Mouse (Mus musculus): ENCODE measurements around the gene Olfr1375. TPM values are rescaled to one million over a fixed set of nuclear protein-coding genes. Genes with fewer than 3 reads are reported as not detected.
"Not testable (repeated sequence)": the region's sequence is repeated elsewhere in the genome, so short reads cannot be mapped to it uniquely, and the experiment has no call there.

The Olfr1375 gene
- not detected in 2 replicates for polyA plus RNA-seq (2012; rRNA removed)

DNA sequence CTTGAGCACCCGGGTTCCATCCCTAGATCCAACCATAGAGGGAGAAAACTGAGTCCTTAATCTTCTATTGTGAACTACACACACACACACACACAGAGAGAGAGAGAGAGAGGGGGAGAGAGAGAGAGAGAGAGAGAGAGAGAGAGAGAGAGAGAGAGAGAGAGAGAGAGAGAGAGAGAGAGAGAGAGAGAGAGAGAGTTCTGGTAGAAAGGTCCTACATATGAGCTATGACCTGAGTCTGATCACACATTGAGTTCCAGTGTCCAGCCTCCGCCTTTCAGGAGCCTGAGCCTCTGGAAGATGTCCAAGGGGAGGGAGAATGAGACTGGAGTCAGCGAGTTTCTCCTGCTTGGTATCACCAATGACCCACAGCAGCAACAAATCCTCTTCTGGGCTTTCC is at the start of gene Olfr1375:
Gene Olfr1375, plus strand, starts transcription at position 301 of the 400 bp plus-strand sequence.
- not testable (repeated sequence) for DNase-seq; H3K4me1 ChIP-seq (ENCODE audit: control insufficient read depth, insufficient read depth, low read length); H3K4me3 ChIP-seq (replicated peaks; ENCODE audit: extremely low read depth, low read depth, low read length)
- 62% methylated on average over 3 of the region's 3 CpGs for WGBS

DNA sequence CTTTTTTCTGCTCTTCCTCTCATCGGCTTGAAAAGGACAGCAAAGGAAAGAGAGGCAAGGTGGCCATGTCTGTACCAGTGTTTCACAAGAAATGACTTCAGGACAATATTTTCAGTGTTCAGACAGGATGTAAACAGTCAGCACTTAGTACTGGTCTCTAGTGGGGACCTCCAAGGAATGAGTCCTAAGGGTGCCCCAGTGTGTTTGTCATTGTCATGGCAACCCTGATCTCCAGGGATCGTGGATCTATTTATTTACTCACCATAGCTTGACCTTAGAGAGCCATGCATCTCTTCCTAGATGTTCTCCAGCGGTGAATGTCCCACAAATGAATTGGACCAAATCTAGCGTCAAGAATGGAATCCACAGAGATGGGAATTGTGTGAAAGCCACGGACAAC is 44.6 kb upstream of the Olfr1375 start, which contains the start of gene Olfr51:
Gene Olfr51, plus strand, starts transcription at position 301 of the 400 bp plus-strand sequence.
- TF ChIP-seq CTCF (IDR thresholded peaks at IDR 0.05; ENCODE audit: insufficient read depth, low read length) = no peak
- no peak for TF ChIP-seq POLR2A (IDR thresholded peaks at IDR 0.05; ENCODE audit: borderline replicate concordance, extremely low read depth, low read depth, low read length)
- Histone ChIP-seq H3K4me1 (ENCODE audit: control insufficient read depth, insufficient read depth, low read length) (no peaks in the 10 kb centered on the region), H3K4me3 (replicated peaks; ENCODE audit: extremely low read depth, low read depth, low read length) (no peak within 1 kb of the TSS)
- WGBS = 66% methylated on average over 5 of the region's 5 CpGs
- no peak for DNase-seq

- Histone ChIP-seq H3K4me3 (replicated peaks; ENCODE audit: extremely low read depth, low read depth, low read length) (no peak overlapping the region), H3K4me1 (ENCODE audit: control insufficient read depth, insufficient read depth, low read length) (no peaks in the 10 kb centered on the region)
- WGBS = 44% methylated on average over 5 of the region's 5 CpGs
- TF ChIP-seq POLR2A (IDR thresholded peaks at IDR 0.05; ENCODE audit: borderline replicate concordance, extremely low read depth, low read depth, low read length) = no peak
- TF ChIP-seq CTCF (IDR thresholded peaks at IDR 0.05; ENCODE audit: insufficient read depth, low read length) = no peak
- no peak for DNase-seq
Observed at GRCm38 (mm10) chr11:51011821-51012220, 36.1 kb upstream of the Olfr1375 start.

- no peak for TF ChIP-seq POLR2A (IDR thresholded peaks at IDR 0.05; ENCODE audit: borderline replicate concordance, extremely low read depth, low read depth, low read length)
- TF ChIP-seq CTCF (IDR thresholded peaks at IDR 0.05; ENCODE audit: insufficient read depth, low read length) = no peak
- Histone ChIP-seq H3K4me1 (ENCODE audit: control insufficient read depth, insufficient read depth, low read length) (no peaks in the 10 kb centered on the region), H3K4me3 (replicated peaks; ENCODE audit: extremely low read depth, low read depth, low read length) (no peak within 1 kb of the TSS)
- 50% methylated on average over 1 of the region's 1 CpGs for WGBS
- no peak for DNase-seq
Observed at GRCm38 (mm10) chr11:51013936-51014335, 34.0 kb upstream of the Olfr1375 start, which contains the start of gene Olfr54. Gene Olfr54, plus strand, starts transcription at chr11:51014236.

DNA sequence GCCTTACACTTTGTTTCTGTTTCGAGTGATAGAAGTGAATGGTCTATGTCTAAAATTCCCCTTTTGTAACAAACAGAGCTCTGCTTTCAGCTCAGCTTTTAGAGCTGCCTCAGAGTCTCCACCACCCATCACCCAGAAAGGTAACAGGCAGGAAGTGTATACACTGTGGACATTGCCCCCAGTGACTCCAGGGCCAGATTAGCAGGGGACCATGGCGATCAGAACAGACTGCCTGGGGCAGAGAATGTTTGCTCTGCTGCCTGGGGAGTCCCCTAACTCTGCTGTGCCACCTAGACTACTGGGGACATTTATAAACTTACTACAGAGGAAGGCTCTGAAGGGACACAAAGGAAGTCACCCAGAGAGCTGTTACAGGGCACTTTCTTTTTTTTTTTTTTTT is 31.6 kb upstream of the Olfr1375 start:
- no peak for TF ChIP-seq CTCF (IDR thresholded peaks at IDR 0.05; ENCODE audit: insufficient read depth, low read length)
- no peak for TF ChIP-seq POLR2A (IDR thresholded peaks at IDR 0.05; ENCODE audit: borderline replicate concordance, extremely low read depth, low read depth, low read length)
- WGBS = 47% methylated on average over 2 of the region's 2 CpGs
- Histone ChIP-seq H3K4me3 (replicated peaks; ENCODE audit: extremely low read depth, low read depth, low read length) (no peak overlapping the region), H3K4me1 (ENCODE audit: control insufficient read depth, insufficient read depth, low read length) (no peaks in the 10 kb centered on the region)
- DNase-seq = no peak

DNA sequence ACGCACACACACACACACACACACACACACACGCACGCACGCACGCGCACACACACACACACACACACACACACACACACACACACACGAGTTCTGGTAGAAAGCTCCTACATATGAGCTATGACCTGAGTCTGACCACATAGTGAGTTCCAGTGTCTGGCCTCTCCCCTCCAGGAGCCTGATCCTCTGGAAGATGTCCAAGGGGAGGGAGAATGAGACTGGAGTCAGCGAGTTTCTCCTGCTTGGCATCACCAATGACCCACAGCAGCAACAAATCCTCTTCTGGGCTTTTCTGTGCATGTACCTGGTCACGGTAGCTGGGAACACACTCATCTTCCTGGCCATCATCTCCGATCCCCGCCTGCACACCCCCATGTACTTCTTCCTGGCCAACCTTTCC is 21.1 kb upstream of the Olfr1375 start:
- WGBS = 79% methylated on average over 10 of the region's 11 CpGs
- not testable (repeated sequence) for DNase-seq; H3K4me3 ChIP-seq (replicated peaks; ENCODE audit: extremely low read depth, low read depth, low read length); H3K4me1 ChIP-seq (ENCODE audit: control insufficient read depth, insufficient read depth, low read length)

DNA sequence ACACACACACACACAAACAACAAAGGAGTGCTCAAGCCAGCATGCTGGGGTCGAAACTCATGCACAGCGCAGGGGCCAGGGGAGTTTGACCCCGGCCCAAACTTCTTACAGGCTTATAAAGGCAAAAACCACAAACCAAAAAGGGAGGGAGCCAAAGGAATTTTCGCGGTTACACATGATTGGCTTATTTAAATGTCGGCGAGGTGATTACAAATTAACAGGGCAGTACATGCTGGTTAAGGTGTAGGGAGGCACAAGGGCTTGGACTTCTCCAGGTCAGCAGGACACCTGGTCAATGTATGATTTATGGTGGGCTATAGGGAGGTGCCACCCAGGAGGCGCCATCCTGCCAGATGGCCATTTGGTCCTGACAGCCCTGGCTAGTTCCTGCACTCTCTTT is 18.5 kb upstream of the Olfr1375 start:
- H3K4me1 ChIP-seq (ENCODE audit: control insufficient read depth, insufficient read depth, low read length); H3K4me3 ChIP-seq (replicated peaks; ENCODE audit: extremely low read depth, low read depth, low read length); DNase-seq: not testable (repeated sequence)
- 72% methylated on average over 8 of the region's 8 CpGs for WGBS

GRCm38 (mm10) chr11:51030225-51030624 is 17.7 kb upstream of the Olfr1375 start:
- no peak for TF ChIP-seq POLR2A (IDR thresholded peaks at IDR 0.05; ENCODE audit: borderline replicate concordance, extremely low read depth, low read depth, low read length)
- TF ChIP-seq CTCF (IDR thresholded peaks at IDR 0.05; ENCODE audit: insufficient read depth, low read length) = no peak
- H3K4me3 ChIP-seq (replicated peaks; ENCODE audit: extremely low read depth, low read depth, low read length) = no peak overlapping the region
- no peaks in the 10 kb centered on the region for H3K4me1 ChIP-seq (ENCODE audit: control insufficient read depth, insufficient read depth, low read length)
- 69% methylated on average over 2 of the region's 2 CpGs for WGBS
- no peak for DNase-seq

- H3K4me3 ChIP-seq (replicated peaks; ENCODE audit: extremely low read depth, low read depth, low read length) = no peak overlapping the region
- WGBS = 15% methylated on average over 1 of the region's 1 CpGs
- TF ChIP-seq POLR2A (IDR thresholded peaks at IDR 0.05; ENCODE audit: borderline replicate concordance, extremely low read depth, low read depth, low read length) (no peak), CTCF (IDR thresholded peaks at IDR 0.05; ENCODE audit: insufficient read depth, low read length) (peak; percentile 23; the same call in 1 of the 2 replicates)
- H3K4me1 ChIP-seq (ENCODE audit: control insufficient read depth, insufficient read depth, low read length) = no peaks in the 10 kb centered on the region
- DNase-seq = peak; percentile 8
Observed at GRCm38 (mm10) chr11:51032851-51033250, 15.1 kb upstream of the Olfr1375 start.

DNA sequence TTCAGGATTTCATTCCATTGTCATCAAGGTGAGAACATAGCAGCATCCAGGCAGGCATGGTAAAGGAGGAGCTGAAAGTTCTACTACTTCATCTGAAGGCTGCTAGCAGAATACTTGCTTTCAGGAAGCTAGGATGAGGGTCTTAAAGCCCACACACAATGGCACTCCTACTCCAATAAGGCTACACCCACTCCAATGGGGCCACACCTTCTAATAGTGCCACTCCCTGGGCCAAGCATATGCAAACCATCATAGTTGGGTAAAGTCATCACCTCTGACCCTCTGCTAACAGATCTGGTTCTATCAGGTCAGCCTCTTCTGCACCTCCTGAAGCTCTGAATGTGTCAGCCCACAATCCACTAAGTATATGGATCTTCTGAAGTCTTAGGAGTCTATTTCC is 13.8 kb upstream of the Olfr1375 start:
- not testable (repeated sequence) for H3K4me1 ChIP-seq (ENCODE audit: control insufficient read depth, insufficient read depth, low read length); DNase-seq; H3K4me3 ChIP-seq (replicated peaks; ENCODE audit: extremely low read depth, low read depth, low read length)

DNA sequence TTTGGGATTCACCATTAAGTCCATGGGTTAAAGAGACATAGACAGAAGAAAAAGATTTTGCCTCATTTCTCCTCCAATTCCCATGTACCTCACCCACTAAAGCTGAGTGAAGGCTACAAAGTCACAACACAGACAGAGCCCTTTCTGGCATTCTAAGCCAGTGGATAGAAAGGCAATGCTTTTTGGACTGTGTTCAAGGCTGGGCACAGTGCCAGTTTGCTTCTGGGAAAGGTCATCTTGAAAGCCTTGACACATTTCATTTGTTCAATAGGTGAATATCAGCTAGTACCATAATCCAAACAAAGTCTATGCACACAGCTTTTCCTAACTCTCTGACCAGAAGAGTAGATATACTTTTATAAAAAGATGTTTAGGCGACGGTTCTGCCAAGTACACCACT is 12.0 kb upstream of the Olfr1375 start:
- Histone ChIP-seq H3K4me3 (replicated peaks; ENCODE audit: extremely low read depth, low read depth, low read length) (no peak overlapping the region), H3K4me1 (ENCODE audit: control insufficient read depth, insufficient read depth, low read length) (no peaks in the 10 kb centered on the region)
- DNase-seq = no peak
- WGBS = 69% methylated on average over 2 of the region's 2 CpGs
- TF ChIP-seq POLR2A (IDR thresholded peaks at IDR 0.05; ENCODE audit: borderline replicate concordance, extremely low read depth, low read depth, low read length) (no peak), CTCF (IDR thresholded peaks at IDR 0.05; ENCODE audit: insufficient read depth, low read length) (no peak)

DNA sequence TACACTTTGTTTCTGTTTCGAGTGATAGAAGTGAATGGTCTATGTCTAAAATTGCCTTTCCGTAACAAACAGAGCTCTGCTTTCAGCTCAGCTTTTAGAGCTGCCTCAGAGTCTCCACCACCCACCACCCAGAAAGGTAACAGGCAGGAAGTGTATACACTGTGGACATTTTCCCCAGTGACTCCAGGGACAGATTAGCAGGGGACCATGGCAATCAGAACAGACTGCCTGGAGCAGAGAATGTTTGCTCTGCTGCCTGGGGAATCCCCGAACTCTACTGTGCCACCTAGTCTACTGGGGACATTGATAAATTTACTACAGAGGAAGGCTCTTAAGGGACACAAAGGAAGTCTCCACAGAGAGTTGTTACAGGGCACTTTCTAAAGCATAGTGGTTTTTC is 3.1 kb upstream of the Olfr1375 start:
- not testable (repeated sequence) for H3K4me3 ChIP-seq (replicated peaks; ENCODE audit: extremely low read depth, low read depth, low read length); DNase-seq; H3K4me1 ChIP-seq (ENCODE audit: control insufficient read depth, insufficient read depth, low read length)
- WGBS = 54% methylated on average over 3 of the region's 3 CpGs
